Mouse (Mus musculus): ENCODE measurements around the gene Cytl1.

DNA sequence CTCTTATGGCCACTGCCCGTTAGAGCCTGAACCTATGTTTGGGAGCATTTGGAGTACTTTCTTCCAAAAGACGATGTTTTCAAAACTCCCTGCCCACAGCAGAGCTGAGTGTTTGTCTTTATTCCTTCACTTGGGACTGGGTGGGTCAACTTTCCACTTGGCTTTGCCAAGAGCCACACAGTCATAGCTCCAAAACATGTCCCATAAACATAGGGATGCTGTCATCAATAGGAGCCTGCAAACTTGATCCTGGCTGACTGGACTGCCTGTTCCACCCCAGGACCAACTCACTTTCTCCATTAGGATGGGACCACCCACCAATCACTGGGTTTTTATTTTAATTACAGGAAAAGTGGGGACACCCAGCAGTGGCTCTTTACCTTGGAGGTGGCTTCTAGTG is 4.5 kb upstream of the Cytl1 start:
- TF ChIP-seq POLR2A (IDR thresholded peaks at IDR 0.05; ENCODE audit: low read depth, low read length): no peak
- no peak for TF ChIP-seq CTCF (conservative IDR thresholded peaks at IDR 0.05; ENCODE audit: insufficient read depth, insufficient read length, low read depth, low read length)

All from kidney, adult 2 months (tissue).